Mouse (Mus musculus) megakaryocyte, embryonic 14.5 days (primary cell): ENCODE measurements around the gene Tead1.

Source experiments
- FLI1 ChIP-seq: IDR thresholded peaks from 2 replicates; pipeline ENCODE4 v1.6.1; 2012; ENCODE audit warnings: low read length, inconsistent platforms, mixed read lengths
- GATA1 ChIP-seq: IDR thresholded peaks from 3 replicates; pipeline ENCODE4 v1.6.1; 2012; ENCODE audit warnings: mixed read lengths, low read length, inconsistent platforms, borderline replicate concordance

DNA sequence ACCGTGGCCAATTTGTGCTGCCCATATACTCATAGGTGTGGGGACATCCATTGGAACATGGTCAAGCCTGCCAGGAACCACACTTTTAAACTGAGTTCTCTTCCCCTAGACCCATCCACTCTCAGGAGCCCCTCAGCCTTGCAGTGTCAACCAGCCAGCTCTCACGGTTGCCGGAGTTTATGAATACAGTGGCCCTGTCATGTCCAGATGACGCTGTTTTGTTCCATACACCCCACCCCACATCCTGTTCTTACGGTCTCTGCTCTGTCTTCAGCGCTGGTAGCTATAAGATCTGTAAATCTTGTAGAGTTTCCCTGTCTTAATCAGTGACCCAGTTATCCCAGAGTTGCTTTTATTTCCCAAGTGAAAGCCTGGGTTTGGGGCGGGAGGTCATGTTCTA lies 222.6 kb downstream of the Tead1 start:
- no peak for TF ChIP-seq GATA1
- no peak for TF ChIP-seq FLI1
